Mouse (Mus musculus) olfactory bulb, adult 2 months (tissue): Measurements from ENCODE around the gene Iqgap3. TPM values are rescaled to one million over a fixed set of nuclear protein-coding genes. Genes with fewer than 3 reads are reported as not detected.

ENCODE experiments used
- H3K27ac ChIP-seq: fragments of 200-500 bp; 2 replicates; pipeline ENCODE4 v1.5.1; 2012; ENCODE audit warnings: low read depth, low read length; ENCODE audit not compliant: insufficient read depth
- H3K4me1 ChIP-seq: fragments of 200-500 bp; 2 replicates; pipeline ENCODE4 v1.6.1; 2012; ENCODE audit warnings: low read length; ENCODE audit not compliant: control insufficient read depth, insufficient read depth
- H3K4me3 ChIP-seq: fragments of 200-500 bp; 2 replicates; pipeline ENCODE4 v1.5.1; 2012; ENCODE audit warnings: mild to moderate bottlenecking, low read depth, low read length, moderate library complexity; ENCODE audit not compliant: insufficient read depth
- CTCF ChIP-seq: fragments of 200-500 bp; IDR thresholded peaks from 2 replicates; pipeline ENCODE4 v1.5.1; 2012; ENCODE audit warnings: low read depth, mild to moderate bottlenecking, low read length, moderate library complexity; ENCODE audit not compliant: insufficient read depth
- POLR2A ChIP-seq: fragments of 200-500 bp; IDR thresholded peaks from 2 replicates; pipeline ENCODE4 v1.6.1; 2012; ENCODE audit warnings: mild to moderate bottlenecking, low read depth, low read length, moderate library complexity; ENCODE audit not compliant: insufficient read depth
- WGBS: fragments of 180-500 bp; shearing (Covaris S2); methylation state at CpG from one replicate; pipeline ENCODE4 v1.1.7; 2018; 5-methylcytosine and 5-hydroxymethylcytosine counted together
- polyA plus RNA-seq: library from polyadenylated mRNA; stranded (reverse); fragments of >200 nt; gene quantifications from 2 replicates; pipeline ENCODE4 v1.2.4, GENCODE M21; 2012; ENCODE audit warnings: low replicate concordance; ENCODE audit not compliant: missing spikeins, insufficient read depth, insufficient read length

Gene Iqgap3
- polyA plus RNA-seq, 1 experiment: not detected

DNA sequence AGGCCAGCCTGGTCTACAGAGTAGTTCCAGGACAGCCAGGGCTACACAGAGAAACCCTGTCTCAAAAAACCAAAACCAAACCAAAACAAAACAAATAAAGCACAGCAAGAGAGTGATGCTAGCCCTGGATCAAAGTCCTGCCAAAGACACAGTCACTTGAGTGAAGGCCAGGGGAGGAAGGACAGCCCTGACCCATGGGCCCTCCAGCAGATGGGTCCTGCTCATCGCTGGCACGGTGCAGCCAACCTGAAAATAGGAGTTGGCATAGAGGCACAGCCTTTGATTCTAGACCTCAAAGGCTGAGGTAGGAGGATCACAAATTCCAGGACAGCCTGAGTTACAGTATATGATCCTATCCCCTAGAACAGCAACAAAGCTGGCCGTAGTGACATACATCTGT lies 49.3 kb downstream of the Iqgap3 start:
- peaks cover 8% of the 10 kb centered on the region for H3K4me1 ChIP-seq
- no peak overlapping the region for H3K4me3 ChIP-seq
- WGBS: 92% methylated on average over 3 of the region's 3 CpGs
- no peak overlapping the region for H3K27ac ChIP-seq
- no peak for TF ChIP-seq POLR2A

DNA sequence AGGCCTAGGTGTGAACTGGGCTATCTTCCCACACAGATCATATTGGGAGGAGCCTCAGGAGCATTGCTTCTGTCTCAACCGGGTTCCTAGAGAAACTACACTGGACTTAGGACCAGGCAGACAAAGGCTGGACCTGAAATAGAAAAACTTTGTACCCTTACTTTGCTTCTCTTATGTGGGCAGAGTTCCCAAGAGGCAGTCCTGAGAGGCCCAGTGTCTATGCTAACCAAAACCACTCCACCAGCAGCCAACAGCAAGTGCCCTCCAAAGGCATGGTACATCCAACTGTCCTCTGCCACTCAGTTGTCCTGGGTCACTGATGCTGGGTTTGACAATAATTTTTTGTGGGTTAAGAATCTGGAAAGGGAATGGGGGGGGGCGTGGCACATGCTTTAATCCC lies 50.7 kb downstream of the Iqgap3 start:
- Histone ChIP-seq H3K27ac (no peak overlapping the region), H3K4me3 (no peak overlapping the region), H3K4me1 (peaks cover 10% of the 10 kb centered on the region)
- no peak for TF ChIP-seq CTCF
- no peak for TF ChIP-seq POLR2A
- 73% methylated on average over 2 of the region's 2 CpGs for WGBS

DNA sequence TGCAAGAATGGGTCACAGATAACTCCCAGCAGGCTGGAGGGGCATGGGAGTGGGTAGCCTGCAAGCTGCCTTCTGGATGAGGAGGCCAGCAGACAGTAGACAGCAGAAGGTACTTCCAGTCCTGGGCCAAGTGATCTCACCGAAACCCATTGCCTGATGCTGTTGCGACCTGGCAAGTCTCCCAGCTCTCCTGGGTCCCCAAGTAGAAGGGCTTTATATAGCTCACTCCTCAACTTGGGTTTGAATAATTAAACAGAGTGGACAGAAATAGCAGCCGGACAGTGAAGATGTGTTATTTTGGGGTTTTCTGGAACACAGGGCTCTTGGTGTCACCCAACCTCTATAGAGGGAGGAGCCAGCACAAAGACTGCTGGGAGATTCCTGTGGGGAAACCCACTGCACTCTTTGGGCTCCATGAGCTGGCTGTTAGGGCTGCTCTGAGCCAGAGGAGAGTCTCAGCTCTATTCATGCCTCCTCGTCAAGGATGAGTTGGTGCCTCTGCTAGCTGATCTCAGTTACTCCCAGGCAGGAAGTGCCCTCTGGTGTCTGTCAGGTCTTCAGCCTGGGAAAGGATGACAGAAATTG lies 51.5 kb downstream of the Iqgap3 start:
- peaks cover 11% of the 10 kb centered on the region for H3K4me1 ChIP-seq
- H3K4me3 ChIP-seq: no peak overlapping the region
- TF ChIP-seq CTCF (no peak), POLR2A (no peak)
- peak overlapping the region; percentile 60 for H3K27ac ChIP-seq
- 35% methylated on average over 4 of the region's 4 CpGs for WGBS

DNA sequence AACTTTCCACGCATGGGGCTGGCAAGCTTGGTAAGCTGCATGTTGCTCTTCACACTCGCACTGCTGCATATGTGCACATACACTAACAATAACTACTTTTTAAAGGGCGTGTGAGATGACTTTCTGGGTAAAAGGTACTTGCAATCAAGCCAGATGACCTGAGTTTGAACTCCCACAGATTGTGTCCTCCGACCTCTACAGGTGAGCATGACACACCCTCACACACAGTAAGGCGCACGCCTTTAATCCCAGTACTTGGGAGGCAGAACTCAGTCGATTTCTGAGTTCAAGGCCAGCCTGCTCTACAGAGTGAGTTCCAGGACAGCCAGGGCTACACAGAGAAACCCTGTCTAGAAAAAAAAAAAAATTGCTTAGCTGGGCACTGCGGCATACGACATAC lies 54.6 kb downstream of the Iqgap3 start:
- Histone ChIP-seq H3K27ac (no peak overlapping the region), H3K4me1 (peaks cover 35% of the 10 kb centered on the region), H3K4me3 (no peak overlapping the region)
- WGBS: 92% methylated on average over 9 of the region's 9 CpGs
- TF ChIP-seq CTCF: no peak
- TF ChIP-seq POLR2A: no peak

DNA sequence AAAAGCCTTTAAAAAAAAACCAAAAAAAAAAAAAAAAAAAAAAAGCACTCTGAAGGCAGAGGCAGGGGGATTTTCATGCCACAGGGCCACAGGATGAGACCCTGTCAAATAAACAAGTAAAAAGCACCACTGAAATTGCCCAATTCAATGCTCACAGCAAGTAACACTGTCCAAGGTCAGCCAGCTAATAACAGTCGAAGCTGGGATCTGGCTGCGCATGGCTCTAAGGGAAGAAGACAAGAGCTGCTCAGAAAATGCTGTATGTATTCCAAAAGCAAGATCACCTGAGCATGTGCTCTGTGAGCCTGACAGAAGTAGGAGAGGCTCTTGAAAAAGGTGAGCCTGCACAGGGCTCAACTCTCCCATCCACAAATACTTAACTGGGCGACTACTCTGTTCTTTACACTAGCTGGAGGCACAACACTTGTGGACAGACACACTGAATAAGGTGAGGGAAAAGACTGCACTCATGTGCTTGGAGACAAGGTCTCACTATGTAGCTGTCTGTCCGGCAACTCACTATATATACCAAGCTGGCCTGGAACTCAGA lies 55.2 kb downstream of the Iqgap3 start:
- peaks cover 40% of the 10 kb centered on the region for H3K4me1 ChIP-seq
- H3K27ac ChIP-seq: peak overlapping the region; percentile 18
- no peak overlapping the region for H3K4me3 ChIP-seq
- TF ChIP-seq CTCF (no peak), POLR2A (no peak)
- 82% methylated on average over 4 of the region's 4 CpGs for WGBS

DNA sequence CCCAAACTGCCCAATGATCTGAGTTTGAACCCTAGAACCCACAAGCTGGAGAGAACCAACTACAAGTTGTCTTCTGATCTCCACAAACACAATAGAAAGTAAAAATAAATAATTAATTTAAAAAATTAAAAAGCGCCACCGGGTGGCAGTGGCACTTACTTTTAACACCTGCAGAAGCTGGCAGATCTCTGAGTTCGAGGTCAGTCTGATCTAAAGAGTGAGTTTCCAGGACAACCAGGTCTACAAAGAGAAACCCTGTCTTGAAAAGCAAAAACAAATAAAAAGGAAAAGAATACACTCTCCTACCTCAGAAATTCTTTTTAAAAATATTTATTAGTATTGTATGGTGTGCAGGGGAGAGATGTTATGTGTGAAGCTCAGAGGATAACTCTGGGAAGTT lies 56.0 kb downstream of the Iqgap3 start:
- peak overlapping the region; percentile 70 for H3K4me3 ChIP-seq
- 2% methylated on average over 3 of the region's 3 CpGs for WGBS
- TF ChIP-seq CTCF: no peak
- no peak for TF ChIP-seq POLR2A
- peaks cover 40% of the 10 kb centered on the region for H3K4me1 ChIP-seq
- H3K27ac ChIP-seq: peak overlapping the region; percentile 99

DNA sequence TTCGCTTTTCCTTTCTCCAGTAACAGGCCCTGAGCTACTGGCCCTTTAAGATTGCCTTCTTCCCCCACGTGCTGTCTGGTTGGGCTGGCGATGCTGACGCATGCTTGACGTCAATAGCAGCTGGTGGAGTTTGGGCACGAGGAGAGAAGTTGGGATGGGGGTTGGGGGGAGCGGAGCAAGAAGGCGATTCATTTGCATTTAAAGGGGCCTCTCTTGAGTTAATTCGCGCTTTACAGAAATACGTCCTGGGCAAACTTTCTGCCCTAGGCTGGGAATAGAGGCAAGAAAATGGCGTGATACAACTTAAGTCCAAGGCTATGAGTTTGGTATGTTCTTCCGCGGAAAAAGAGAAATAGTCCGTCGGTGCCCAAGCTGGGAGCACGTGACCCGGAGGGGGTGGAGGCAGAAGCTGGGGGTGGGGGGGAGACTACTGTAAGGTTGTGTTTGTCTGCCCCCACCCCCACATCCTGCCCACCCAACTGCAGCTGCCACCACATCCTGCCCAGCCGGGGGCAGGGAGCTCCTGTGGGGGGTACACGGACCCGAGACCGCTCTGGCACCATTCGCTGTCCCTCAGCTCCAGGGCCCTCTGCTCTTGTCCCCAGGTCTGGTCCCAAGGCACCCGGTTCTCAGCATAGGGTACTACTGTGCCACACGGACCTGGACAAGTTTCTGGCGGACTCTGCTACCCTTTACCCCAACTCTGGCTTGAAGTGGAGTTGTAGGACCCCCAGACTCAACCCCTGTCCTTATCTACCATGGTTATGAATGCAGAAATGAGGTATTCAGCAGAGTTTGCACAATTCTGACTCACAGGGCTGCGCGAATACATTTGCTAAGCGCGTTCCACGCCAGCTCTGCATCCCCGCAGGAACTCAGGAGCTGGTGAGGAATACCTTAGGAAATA lies 56.8 kb downstream of the Iqgap3 start:
- peak overlapping the region; percentile 70 for H3K4me3 ChIP-seq
- WGBS: under 1% methylated on average over 32 of the region's 32 CpGs
- TF ChIP-seq POLR2A (no peak; the same call in 1 of the 2 replicates), CTCF (no peak)
- peaks cover 34% of the 10 kb centered on the region for H3K4me1 ChIP-seq
- peak overlapping the region; percentile 99 for H3K27ac ChIP-seq

DNA sequence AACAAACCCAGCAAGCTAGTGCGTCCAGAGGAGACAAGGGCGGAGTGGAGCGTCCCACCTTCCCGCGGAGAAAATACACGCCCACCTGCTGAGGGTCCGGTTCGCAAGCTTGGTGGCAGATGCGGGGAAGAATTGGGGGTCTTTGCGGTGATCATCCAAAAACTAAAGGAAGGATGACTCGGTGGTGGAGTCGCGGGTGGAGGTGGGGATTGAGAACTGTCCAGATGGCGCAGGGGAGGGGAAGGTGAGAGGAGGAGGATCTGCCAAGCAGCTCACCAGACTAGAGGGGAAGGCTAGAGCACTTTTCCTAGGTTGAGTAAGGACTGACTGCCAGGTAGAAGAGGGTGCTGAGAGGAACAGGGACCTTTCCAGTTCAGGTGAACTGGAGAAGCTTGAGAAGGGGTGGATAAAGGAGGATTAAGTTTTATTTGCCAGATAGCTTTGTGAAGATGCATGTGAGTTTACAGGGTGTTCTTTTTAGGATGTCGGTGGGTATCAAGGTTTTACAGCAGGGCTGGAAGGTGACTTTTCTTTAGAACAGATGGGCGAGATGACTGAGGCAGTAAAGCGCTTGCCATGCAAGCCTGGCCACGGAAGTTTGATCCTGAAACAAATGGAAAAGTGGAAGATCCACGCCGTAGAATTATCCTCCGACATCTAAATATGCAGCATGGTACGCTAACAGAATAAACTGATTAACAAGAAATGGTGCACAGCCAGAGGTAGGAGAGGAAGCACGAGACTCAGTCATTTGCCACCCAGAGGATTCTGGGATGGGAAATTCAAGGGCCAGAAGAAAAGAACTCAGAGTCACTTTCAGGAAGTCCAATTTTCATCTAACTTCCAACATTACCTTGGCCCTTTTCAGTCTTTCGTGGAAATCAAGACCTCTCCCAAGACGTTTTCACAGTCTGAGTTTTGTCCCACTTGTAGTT lies 57.7 kb downstream of the Iqgap3 start:
- no peak for TF ChIP-seq POLR2A
- no peak for TF ChIP-seq CTCF
- peak overlapping the region; percentile 70 for H3K4me3 ChIP-seq
- peaks cover 33% of the 10 kb centered on the region for H3K4me1 ChIP-seq
- peak overlapping the region; percentile 99 for H3K27ac ChIP-seq
- WGBS: 15% methylated on average over 25 of the region's 25 CpGs
